Mouse (Mus musculus): ENCODE measurements around the gene Ppat. TPM values are rescaled to one million over a fixed set of nuclear protein-coding genes. Genes with fewer than 3 reads are reported as not detected.
"Not testable (repeated sequence)": the region's sequence is repeated elsewhere in the genome, so short reads cannot be mapped to it uniquely, and the experiment has no call there.

Gene Ppat
- polyA plus RNA-seq, 1 experiment = 5.6 TPM

GRCm38 (mm10) chr5:76947758-76948157, 3.6 kb downstream of the Ppat start:
- no peak for DNase-seq (ENCODE audit: low read depth)

DNA sequence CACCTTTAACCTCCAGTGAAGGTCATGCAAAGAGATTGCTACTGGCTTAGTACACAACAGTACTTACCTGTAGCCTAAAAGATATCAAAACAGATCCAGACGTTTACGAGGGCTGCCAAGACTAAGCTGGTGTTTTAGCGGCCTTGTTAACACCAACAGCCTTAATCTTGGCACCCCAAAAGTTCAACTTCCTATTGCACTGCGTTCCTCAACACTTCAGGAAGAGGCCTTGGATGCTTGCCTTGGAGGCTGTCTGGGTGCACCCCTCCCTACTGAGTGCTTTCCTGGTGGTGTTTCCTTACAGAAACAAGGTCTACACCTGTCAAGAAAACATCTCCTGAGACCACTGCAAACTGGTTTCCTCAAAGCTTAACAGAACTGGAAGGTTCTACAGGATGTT, 4.2 kb downstream of the Ppat start:
- DNase-seq (ENCODE audit: low read depth) = no peak

DNA sequence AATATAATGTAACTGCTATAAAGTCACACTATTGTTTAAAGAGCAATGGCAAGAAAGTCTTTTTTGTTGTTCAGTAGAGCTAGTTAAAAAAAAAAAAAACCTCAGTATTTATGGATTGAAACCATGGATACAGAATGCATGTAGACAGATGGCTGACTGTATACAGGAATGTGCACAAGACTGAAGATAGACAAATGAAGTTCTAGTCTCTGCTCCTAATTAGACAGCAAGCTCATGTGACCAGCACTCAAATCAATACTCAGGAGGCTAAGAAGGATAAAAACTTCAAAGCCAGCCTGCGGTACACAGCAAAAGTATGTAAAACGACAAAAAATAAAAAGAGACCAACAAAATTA, 5.7 kb downstream of the Ppat start:
- no peak for DNase-seq (ENCODE audit: low read depth)

- no peak for DNase-seq (ENCODE audit: low read depth)
Measured at GRCm38 (mm10) chr5:76944965-76945677, 6.3 kb downstream of the Ppat start.

- DNase-seq (ENCODE audit: low read depth) = no peak
Measured at GRCm38 (mm10) chr5:76942505-76942904, 8.9 kb downstream of the Ppat start.

DNA sequence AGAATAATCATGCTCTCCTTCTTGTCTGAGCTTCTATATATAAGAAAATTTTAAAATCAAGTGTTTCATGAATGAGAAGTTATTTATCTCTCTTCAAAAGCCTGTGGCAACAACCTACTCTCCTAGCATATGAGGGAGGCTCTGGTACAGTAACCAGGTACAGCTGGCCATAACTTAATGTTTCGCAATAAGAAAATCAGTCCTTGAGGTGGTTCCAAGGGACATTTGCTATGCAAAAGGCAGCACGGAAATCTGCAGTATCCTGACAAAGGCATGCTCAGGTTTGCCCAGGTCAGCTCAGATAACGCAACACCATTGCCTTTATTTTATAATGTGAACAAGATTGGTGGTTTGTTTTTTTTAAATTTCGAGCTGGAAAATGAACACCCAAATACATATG, 9.4 kb downstream of the Ppat start:
- DNase-seq (ENCODE audit: low read depth) = peak; percentile 60

DNA sequence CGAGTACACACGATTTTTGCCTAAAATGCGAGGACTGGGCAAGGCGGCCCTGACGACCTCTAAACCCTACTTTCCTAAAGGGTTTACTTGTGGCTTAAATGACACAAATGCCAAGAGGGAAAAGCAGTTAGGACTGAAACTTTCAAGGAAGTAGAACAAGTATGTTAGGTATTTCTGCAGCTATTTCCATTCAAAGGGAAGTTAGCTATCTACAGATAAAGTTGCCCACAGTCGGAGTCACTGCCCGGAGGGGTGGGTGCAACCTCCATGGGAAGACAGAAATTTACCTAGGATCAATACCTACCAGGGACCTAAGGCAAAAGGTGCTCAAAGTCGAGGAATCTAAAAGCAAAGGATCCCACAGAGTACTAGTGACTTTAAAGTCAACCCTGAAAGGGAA, 11.7 kb downstream of the Ppat start:
- DNase-seq (ENCODE audit: low read depth) = no peak

DNA sequence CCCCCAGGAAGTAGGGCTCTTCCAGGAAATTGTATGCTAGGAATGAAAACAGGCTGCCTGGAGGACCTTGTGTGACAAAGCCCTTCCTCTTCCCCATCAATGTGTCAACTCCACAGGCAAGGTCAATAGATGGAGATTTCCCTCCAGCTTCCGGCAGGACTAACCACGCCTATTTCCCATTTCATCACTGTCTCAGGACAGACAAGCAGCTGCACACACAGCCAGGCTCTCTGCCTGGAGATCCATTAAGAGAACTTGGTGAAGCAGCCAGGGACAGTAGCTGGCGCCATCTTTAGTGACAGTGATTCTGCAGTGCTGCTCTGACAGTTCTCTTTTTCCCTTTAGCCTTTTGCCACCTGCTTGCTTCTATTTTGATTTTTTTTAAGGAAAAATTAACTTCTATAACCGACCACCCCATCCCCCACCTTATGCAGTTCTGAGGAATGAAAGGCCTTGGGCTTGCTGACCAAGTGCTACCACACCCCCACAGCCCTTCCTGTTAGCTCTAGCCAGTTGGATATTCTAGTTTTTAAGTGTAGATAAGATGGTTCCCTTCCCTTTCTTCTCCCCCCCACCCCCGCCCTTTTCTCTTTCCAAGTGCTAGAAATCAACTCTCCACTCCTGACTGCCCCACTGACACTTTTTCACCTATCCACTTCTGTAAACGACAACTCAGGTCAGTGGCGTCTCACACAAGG, 22.0 kb downstream of the Ppat start:
- no peak for DNase-seq (ENCODE audit: low read depth)

DNA sequence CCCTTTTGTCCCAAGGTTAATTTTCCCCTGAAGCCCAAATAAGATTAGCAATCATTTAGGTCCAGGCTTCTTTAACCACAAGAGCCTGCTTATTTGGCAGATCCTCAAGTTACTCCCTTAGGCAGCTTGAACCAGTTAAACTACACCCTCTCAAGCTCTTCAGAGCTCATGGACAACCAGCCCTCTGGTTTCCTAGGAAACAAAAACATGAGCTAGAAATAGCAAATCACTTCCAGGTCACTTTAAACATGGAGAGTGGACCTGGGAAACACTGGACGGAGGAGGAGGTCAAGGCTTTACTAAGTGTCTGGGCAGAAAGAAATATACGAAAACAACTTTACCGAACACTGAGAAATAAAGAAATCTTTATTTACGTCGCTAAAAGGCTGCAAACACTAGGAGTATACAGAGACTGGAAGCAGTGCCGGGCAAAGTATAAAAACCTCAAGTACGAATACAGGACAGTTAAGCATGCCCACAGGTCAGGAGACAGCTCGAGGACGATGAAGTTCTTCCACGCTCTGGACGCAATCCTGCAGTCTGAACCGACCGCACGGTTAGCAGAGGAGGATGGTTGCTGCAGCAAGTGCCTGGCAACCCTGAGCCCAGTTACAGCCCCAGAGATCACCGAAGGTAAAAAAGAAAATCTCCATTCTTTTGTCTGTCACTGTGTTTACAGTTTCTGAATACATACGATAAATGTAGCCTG, 23.1 kb downstream of the Ppat start:
- DNase-seq (ENCODE audit: low read depth) = no peak

DNA sequence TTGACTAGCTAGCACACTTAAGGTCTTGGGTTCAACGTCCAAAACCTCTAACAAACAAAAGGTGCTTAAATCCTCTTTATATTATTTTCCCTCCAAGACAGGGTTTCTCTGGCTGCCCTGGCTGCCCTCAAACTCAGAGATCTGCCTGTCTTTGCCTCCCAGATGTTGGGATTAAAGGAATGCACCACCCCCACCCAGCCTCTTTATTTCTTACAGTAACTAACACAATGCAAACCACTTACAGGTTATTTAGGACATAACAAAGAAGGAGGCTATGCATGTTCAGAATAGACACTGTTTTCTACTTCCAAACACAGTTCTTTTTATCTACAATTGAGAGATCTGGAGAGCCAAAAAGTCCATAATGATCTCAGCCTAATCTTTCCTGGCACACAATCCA, 27.1 kb downstream of the Ppat start:
- DNase-seq (ENCODE audit: low read depth) = no peak

GRCm38 (mm10) chr5:76923428-76923827, 27.9 kb downstream of the Ppat start:
- no peak for DNase-seq (ENCODE audit: low read depth)

GRCm38 (mm10) chr5:76922833-76923232, 28.5 kb downstream of the Ppat start:
- DNase-seq (ENCODE audit: low read depth) = no peak

DNA sequence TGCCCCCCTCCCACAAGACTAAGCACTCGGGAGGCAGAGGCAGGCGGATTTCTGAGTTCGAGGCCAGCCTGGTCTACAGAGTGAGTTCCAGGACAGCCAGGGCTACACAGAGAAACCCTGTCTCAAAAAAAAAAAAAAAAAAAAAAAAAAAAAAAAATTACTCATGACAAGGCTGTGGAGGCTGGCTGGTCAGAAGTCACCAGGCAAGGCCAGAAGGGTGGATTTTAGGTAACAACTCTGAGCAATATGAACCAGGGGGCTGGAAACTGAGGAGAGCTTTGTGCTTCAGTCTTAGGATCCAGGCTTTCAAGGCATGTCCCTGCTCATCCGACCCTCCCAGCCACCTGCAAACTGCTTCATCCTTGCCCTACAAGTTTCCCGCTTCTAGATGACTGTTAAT, 38.9 kb downstream of the Ppat start:
- DNase-seq (ENCODE audit: low read depth) = not testable (repeated sequence)

GRCm38 (mm10) chr5:76910807-76911206, 40.6 kb downstream of the Ppat start:
- DNase-seq (ENCODE audit: low read depth) = no peak

DNA sequence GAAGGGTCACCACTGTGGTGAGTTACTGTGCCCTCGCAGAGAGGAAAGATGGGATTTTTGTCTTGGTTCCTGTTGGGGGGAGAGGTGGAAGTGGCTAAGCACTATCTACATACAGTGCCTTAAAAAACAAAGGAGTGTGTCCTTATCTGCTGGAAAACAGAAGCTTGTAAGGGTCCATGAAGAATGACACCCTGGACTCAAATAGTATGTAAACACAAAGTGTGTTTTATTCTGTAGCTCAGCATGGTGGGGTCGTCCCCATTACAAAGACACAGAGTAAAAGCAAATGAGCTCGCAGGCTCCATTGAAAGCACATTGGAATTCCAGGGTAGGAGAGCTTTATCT, 45.3 kb downstream of the Ppat start:
- no peak for DNase-seq (ENCODE audit: low read depth)

- peak; percentile 41 for DNase-seq (ENCODE audit: low read depth)
Measured at GRCm38 (mm10) chr5:76905405-76906154, 45.8 kb downstream of the Ppat start, which contains the start of gene Aasdh. Gene Aasdh (minus strand): TSS chr5:76905514.

GRCm38 (mm10) chr5:76904713-76905404, 46.5 kb downstream of the Ppat start:
- DNase-seq (ENCODE audit: low read depth) = no peak

GRCm38 (mm10) chr5:76902131-76902530, 49.2 kb downstream of the Ppat start:
- DNase-seq (ENCODE audit: low read depth) = no peak

DNA sequence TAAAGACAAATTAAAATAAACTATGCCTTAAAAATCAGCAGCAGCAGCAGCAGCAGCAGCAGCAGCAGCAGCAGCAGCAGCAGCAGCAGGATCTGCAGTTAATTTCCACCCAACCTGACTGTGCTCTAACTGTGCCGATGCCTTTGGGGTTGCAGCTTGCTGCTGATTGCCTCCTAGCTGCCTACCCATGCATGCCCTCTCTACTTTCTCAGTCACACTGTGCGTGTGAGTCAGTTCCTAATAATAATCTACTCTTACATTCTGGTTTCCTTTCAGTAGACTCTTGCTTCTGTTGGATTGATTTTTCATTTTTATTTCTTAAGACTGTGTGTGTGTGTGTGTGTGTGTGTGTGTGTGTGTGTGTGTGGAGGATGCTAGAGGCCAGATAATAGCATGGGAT, 58.3 kb downstream of the Ppat start:
- no peak for DNase-seq (ENCODE audit: low read depth)

- no peak for DNase-seq (ENCODE audit: low read depth)
Measured at GRCm38 (mm10) chr5:76892608-76893007, 58.8 kb downstream of the Ppat start.

GRCm38 (mm10) chr5:76887011-76887410, 64.4 kb downstream of the Ppat start:
- peak; percentile 56 for DNase-seq (ENCODE audit: low read depth)

- DNase-seq (ENCODE audit: low read depth) = no peak
Measured at GRCm38 (mm10) chr5:76884107-76884506, 67.3 kb downstream of the Ppat start.
